Mouse (Mus musculus): ENCODE results near the gene D630039A03Rik. TPM values are rescaled to one million over a fixed set of nuclear protein-coding genes. Genes with fewer than 3 reads are reported as not detected.

The D630039A03Rik gene
- polyA plus RNA-seq, 1 experiment from 2014 or later = 11.9 TPM

- Histone ChIP-seq H3K27me3 (ENCODE audit: control insufficient read depth, insufficient read depth, low read length) (no peaks in the 10 kb centered on the region), H3K27ac (ENCODE audit: low read length) (no peak overlapping the region), H3K4me1 (ENCODE audit: control insufficient read depth, insufficient read depth, low read length) (peaks cover 16% of the 10 kb centered on the region), H3K4me2 (ENCODE audit: low read depth, low read length) (no peak overlapping the region), H3K4me3 (replicated peaks; ENCODE audit: low read length) (no peak overlapping the region), H3K9ac (ENCODE audit: low read length) (no peak overlapping the region), H3K36me3 (ENCODE audit: control insufficient read depth, insufficient read depth, low read length) (no peaks in the 10 kb centered on the region), H3K9me3 (replicated peaks; ENCODE audit: control insufficient read depth, low read length) (no peaks in the 10 kb centered on the region)
- no peak for ATAC-seq (ENCODE audit: insufficient read depth, low FRiP score)
- WGBS = 98% methylated on average over 2 of the region's 2 CpGs
These were observed 27.9 kb downstream of the D630039A03Rik start for GRCm38 (mm10) chr4:57888246-57888645.

- H3K4me2 ChIP-seq (ENCODE audit: low read depth, low read length) = no peak overlapping the region
- H3K27ac ChIP-seq (ENCODE audit: low read length) = no peak overlapping the region
- no peak overlapping the region for H3K9ac ChIP-seq (ENCODE audit: low read length)
- 83% methylated on average over 3 of the region's 3 CpGs for WGBS
- H3K9me3 ChIP-seq (replicated peaks; ENCODE audit: control insufficient read depth, low read length) = no peaks in the 10 kb centered on the region
- no peaks in the 10 kb centered on the region for H3K36me3 ChIP-seq (ENCODE audit: control insufficient read depth, insufficient read depth, low read length)
- H3K27me3 ChIP-seq (ENCODE audit: control insufficient read depth, insufficient read depth, low read length) = no peaks in the 10 kb centered on the region
- H3K4me3 ChIP-seq (replicated peaks; ENCODE audit: low read length) = no peak overlapping the region
- no peak for ATAC-seq (ENCODE audit: insufficient read depth, low FRiP score)
- peaks cover 17% of the 10 kb centered on the region for H3K4me1 ChIP-seq (ENCODE audit: control insufficient read depth, insufficient read depth, low read length)
These were observed 29.2 kb downstream of the D630039A03Rik start for GRCm38 (mm10) chr4:57886888-57887230.

GRCm38 (mm10) chr4:57886066-57886887 lies 29.8 kb downstream of the D630039A03Rik start:
- Histone ChIP-seq H3K27me3 (ENCODE audit: control insufficient read depth, insufficient read depth, low read length) (no peaks in the 10 kb centered on the region), H3K9me3 (replicated peaks; ENCODE audit: control insufficient read depth, low read length) (no peaks in the 10 kb centered on the region), H3K9ac (ENCODE audit: low read length) (no peak overlapping the region), H3K4me1 (ENCODE audit: control insufficient read depth, insufficient read depth, low read length) (peaks cover 17% of the 10 kb centered on the region), H3K27ac (ENCODE audit: low read length) (no peak overlapping the region), H3K4me3 (replicated peaks; ENCODE audit: low read length) (no peak overlapping the region), H3K4me2 (ENCODE audit: low read depth, low read length) (no peak overlapping the region), H3K36me3 (ENCODE audit: control insufficient read depth, insufficient read depth, low read length) (no peaks in the 10 kb centered on the region)
- ATAC-seq (ENCODE audit: insufficient read depth, low FRiP score) = no peak
- 45% methylated on average over 11 of the region's 11 CpGs for WGBS

GRCm38 (mm10) chr4:57885186-57885585 lies 30.9 kb downstream of the D630039A03Rik start:
- H3K4me1 ChIP-seq (ENCODE audit: control insufficient read depth, insufficient read depth, low read length) = peaks cover 17% of the 10 kb centered on the region
- no peak overlapping the region for H3K4me2 ChIP-seq (ENCODE audit: low read depth, low read length)
- H3K27ac ChIP-seq (ENCODE audit: low read length) = no peak overlapping the region
- no peak for ATAC-seq (ENCODE audit: insufficient read depth, low FRiP score)
- no peak overlapping the region for H3K4me3 ChIP-seq (replicated peaks; ENCODE audit: low read length)
- H3K27me3 ChIP-seq (ENCODE audit: control insufficient read depth, insufficient read depth, low read length) = no peaks in the 10 kb centered on the region
- no peaks in the 10 kb centered on the region for H3K36me3 ChIP-seq (ENCODE audit: control insufficient read depth, insufficient read depth, low read length)
- no peak overlapping the region for H3K9ac ChIP-seq (ENCODE audit: low read length)
- WGBS = 49% methylated on average over 2 of the region's 2 CpGs
- H3K9me3 ChIP-seq (replicated peaks; ENCODE audit: control insufficient read depth, low read length) = no peaks in the 10 kb centered on the region

GRCm38 (mm10) chr4:57884511-57884910 lies 31.6 kb downstream of the D630039A03Rik start:
- H3K27me3 ChIP-seq (ENCODE audit: control insufficient read depth, insufficient read depth, low read length) = no peaks in the 10 kb centered on the region
- H3K4me2 ChIP-seq (ENCODE audit: low read depth, low read length) = no peak overlapping the region
- H3K36me3 ChIP-seq (ENCODE audit: control insufficient read depth, insufficient read depth, low read length) = no peaks in the 10 kb centered on the region
- H3K9me3 ChIP-seq (replicated peaks; ENCODE audit: control insufficient read depth, low read length) = no peaks in the 10 kb centered on the region
- H3K27ac ChIP-seq (ENCODE audit: low read length) = no peak overlapping the region
- no peak overlapping the region for H3K4me3 ChIP-seq (replicated peaks; ENCODE audit: low read length)
- no peak for ATAC-seq (ENCODE audit: insufficient read depth, low FRiP score)
- peaks cover 17% of the 10 kb centered on the region for H3K4me1 ChIP-seq (ENCODE audit: control insufficient read depth, insufficient read depth, low read length)
- H3K9ac ChIP-seq (ENCODE audit: low read length) = no peak overlapping the region
- WGBS = 78% methylated on average over 3 of the region's 3 CpGs

- H3K4me2 ChIP-seq (ENCODE audit: low read depth, low read length) = no peak overlapping the region
- 62% methylated on average over 7 of the region's 7 CpGs for WGBS
- peaks cover 17% of the 10 kb centered on the region for H3K4me1 ChIP-seq (ENCODE audit: control insufficient read depth, insufficient read depth, low read length)
- no peaks in the 10 kb centered on the region for H3K9me3 ChIP-seq (replicated peaks; ENCODE audit: control insufficient read depth, low read length)
- no peak overlapping the region for H3K27ac ChIP-seq (ENCODE audit: low read length)
- H3K27me3 ChIP-seq (ENCODE audit: control insufficient read depth, insufficient read depth, low read length) = no peaks in the 10 kb centered on the region
- H3K9ac ChIP-seq (ENCODE audit: low read length) = no peak overlapping the region
- peak; percentile 48; the same call in 1 of the 2 replicates for ATAC-seq (ENCODE audit: insufficient read depth, low FRiP score)
- no peaks in the 10 kb centered on the region for H3K36me3 ChIP-seq (ENCODE audit: control insufficient read depth, insufficient read depth, low read length)
- H3K4me3 ChIP-seq (replicated peaks; ENCODE audit: low read length) = no peak overlapping the region
These were observed 32.3 kb downstream of the D630039A03Rik start for GRCm38 (mm10) chr4:57883520-57884421.

- Histone ChIP-seq H3K4me1 (ENCODE audit: control insufficient read depth, insufficient read depth, low read length) (peaks cover 7% of the 10 kb centered on the region; the same call in 1 of the 2 replicates), H3K27me3 (ENCODE audit: control insufficient read depth, insufficient read depth, low read length) (no peaks in the 10 kb centered on the region), H3K4me2 (ENCODE audit: low read depth, low read length) (no peak overlapping the region), H3K36me3 (ENCODE audit: control insufficient read depth, insufficient read depth, low read length) (no peaks in the 10 kb centered on the region), H3K4me3 (replicated peaks; ENCODE audit: low read length) (no peak overlapping the region), H3K9ac (ENCODE audit: low read length) (no peak overlapping the region), H3K9me3 (replicated peaks; ENCODE audit: control insufficient read depth, low read length) (no peaks in the 10 kb centered on the region), H3K27ac (ENCODE audit: low read length) (no peak overlapping the region)
- 16% methylated on average over 6 of the region's 6 CpGs for WGBS
- ATAC-seq (ENCODE audit: insufficient read depth, low FRiP score) = peak; percentile 40
These were observed 36.2 kb downstream of the D630039A03Rik start for GRCm38 (mm10) chr4:57879804-57880357.

- 93% methylated on average over 5 of the region's 5 CpGs for WGBS
- Histone ChIP-seq H3K4me1 (ENCODE audit: control insufficient read depth, insufficient read depth, low read length) (0 out of 2 replicates have a peak, but pooled peaks cover 7% of the 10 kb centered on the region), H3K36me3 (ENCODE audit: control insufficient read depth, insufficient read depth, low read length) (no peaks in the 10 kb centered on the region), H3K27me3 (ENCODE audit: control insufficient read depth, insufficient read depth, low read length) (no peaks in the 10 kb centered on the region), H3K9ac (ENCODE audit: low read length) (no peak overlapping the region), H3K4me2 (ENCODE audit: low read depth, low read length) (no peak overlapping the region), H3K4me3 (replicated peaks; ENCODE audit: low read length) (no peak overlapping the region), H3K27ac (ENCODE audit: low read length) (no peak overlapping the region), H3K9me3 (replicated peaks; ENCODE audit: control insufficient read depth, low read length) (no peaks in the 10 kb centered on the region)
- no peak for ATAC-seq (ENCODE audit: insufficient read depth, low FRiP score)
These were observed 37.0 kb downstream of the D630039A03Rik start for GRCm38 (mm10) chr4:57879137-57879536.

- Histone ChIP-seq H3K36me3 (ENCODE audit: control insufficient read depth, insufficient read depth, low read length) (no peaks in the 10 kb centered on the region), H3K9me3 (replicated peaks; ENCODE audit: control insufficient read depth, low read length) (no peaks in the 10 kb centered on the region), H3K4me3 (replicated peaks; ENCODE audit: low read length) (no peak overlapping the region), H3K4me1 (ENCODE audit: control insufficient read depth, insufficient read depth, low read length) (no peaks in the 10 kb centered on the region; the same call in 1 of the 2 replicates), H3K27me3 (ENCODE audit: control insufficient read depth, insufficient read depth, low read length) (no peaks in the 10 kb centered on the region), H3K9ac (ENCODE audit: low read length) (no peak overlapping the region), H3K4me2 (ENCODE audit: low read depth, low read length) (no peak overlapping the region), H3K27ac (ENCODE audit: low read length) (no peak overlapping the region)
- WGBS = 51% methylated on average over 10 of the region's 10 CpGs
- no peak for ATAC-seq (ENCODE audit: insufficient read depth, low FRiP score)
These were observed 48.6 kb downstream of the D630039A03Rik start for GRCm38 (mm10) chr4:57867454-57867853.

Measured in stomach, embryonic 16.5 days (tissue).